Mouse (Mus musculus) lung, adult 18-20 months (tissue): ENCODE results near the gene Lce3e.

Source experiments
- DNase-seq, 2 experiments: peaks; one replicate each; pipeline ENCODE4 v3.0.0; 2022; ENCODE audit warnings: mixed read lengths in 2 of 2

Gene Lce3e

DNA sequence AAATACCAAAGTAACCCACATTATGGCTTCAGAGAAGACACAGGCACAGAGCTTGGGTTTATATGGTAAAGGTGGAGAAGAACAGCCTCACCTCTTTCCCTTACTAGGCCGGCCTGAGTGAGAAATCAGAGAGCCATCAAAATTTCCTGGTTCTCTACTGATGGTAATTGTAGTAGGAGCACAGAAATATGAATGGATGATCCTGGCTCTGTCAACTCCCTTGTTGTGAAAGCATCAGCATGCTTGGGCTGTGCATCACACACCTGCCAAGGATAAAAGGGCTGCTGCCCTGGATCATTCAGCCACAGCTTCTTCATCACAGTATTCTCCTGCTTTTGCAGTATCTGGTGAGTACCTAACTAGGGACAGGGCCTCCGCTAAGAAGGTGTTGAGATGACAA, at the start of gene Lce3e:
Lce3e (plus strand) TSS at position 301 of the 400 bp plus-strand sequence.
- no peak for DNase-seq

DNA sequence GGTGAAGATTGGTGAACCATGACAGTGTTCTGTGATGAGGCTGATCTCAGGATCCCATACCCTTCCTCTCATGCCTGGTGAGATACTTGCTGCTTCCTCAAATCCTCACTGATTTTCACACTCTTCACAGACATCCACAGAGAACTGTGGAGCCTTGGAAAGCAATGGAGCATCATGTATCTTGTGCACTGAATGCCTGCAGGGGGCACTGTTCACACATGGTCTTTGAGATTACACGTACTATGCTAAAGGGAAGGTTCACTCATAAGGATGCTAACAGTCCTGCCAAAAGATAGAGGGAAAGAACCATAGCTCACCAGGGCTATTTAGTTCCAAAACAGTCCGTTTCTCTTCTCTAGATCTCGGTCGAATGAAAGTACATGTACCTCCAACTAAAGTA, 46.5 kb upstream of the Lce3e start:
- DNase-seq: no peak

DNA sequence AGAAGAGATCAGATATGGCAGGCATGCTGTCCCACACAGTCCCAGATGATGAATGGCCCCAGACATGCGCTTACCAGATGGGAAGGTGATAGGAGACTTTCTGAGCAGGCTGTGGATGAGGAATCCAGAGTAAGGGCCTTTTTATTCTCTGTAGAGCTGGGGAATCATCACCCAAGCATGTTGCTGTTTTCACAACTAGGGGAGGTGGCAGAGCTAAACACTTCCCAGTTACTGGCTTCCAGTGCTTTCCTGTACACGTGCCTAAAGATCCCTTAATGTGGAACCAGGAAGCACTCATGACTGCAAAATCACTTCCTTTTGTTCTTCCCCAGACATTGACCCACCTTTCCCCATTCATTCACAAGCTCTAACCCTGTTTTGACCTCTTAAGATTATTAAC, 40.7 kb upstream of the Lce3e start, which contains the start of gene Lce3a:
Lce3a (minus strand) TSS at position 101 of the 400 bp plus-strand sequence.
- DNase-seq: no peak

DNA sequence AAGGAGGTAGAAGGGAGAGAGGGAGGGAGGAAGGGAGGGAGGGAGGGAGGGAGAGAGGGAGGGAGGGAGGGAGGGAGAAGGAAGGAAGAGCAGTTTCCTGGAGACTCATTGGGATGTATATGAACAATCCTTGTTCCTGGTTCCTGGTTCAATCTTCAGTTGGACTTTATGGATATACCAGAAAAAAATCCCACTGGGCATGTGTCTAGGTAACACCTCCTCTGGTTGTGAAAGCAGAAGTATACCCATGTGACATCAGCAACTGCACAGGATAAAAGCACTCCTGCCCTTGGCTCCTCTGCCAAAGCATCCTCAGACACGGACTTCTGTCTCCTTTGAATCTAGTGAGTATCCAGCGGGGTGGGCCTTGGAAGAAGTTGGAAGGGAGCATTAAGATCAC, 34.2 kb upstream of the Lce3e start, which contains the start of gene Lce3b:
Lce3b (plus strand) TSS at position 301 of the 400 bp plus-strand sequence.
- no peak for DNase-seq

DNA sequence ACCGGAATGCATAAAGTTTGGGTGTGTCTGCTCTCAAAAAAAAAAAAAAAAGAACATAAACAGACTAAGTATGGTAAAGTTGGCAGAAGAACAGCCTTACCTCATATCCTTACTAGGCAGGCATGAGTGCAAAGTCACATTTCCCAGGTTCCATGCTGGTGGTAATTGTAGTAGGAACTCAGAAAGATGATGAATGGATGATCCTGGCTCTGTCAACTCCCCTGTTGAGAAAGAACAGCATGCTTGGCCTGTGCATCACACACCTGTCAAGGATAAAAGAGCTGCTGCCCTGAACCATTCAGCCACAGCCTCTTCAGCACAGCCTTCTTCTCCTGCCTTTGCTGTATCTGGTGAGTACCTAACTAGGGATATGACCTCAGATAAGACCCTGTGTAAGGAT, 22.7 kb upstream of the Lce3e start, which contains the start of gene Lce3c:
Lce3c (plus strand) TSS at position 301 of the 400 bp plus-strand sequence.
- no peak for DNase-seq

DNA sequence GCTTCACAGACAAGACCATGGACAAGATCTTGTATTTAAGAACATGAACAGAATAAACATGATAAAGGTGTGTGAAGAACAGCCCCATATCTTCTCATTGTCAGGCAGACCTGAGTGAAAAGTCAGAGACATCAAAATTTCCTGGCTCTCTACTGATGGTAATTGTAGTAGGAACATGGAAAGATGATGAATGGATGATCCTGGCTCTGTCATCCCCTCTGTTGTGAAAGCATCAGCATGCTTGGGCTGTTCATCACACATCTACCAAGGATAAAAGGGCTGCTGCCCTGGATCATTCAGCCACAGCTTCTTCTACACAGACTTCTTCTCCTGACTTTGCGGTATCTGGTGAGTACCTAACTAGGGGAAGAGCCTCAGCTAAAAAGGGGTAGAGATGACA, 9.8 kb upstream of the Lce3e start, which contains the start of gene Lce3d:
Lce3d (plus strand) TSS at position 301 of the 400 bp plus-strand sequence.
- DNase-seq: no peak

DNA sequence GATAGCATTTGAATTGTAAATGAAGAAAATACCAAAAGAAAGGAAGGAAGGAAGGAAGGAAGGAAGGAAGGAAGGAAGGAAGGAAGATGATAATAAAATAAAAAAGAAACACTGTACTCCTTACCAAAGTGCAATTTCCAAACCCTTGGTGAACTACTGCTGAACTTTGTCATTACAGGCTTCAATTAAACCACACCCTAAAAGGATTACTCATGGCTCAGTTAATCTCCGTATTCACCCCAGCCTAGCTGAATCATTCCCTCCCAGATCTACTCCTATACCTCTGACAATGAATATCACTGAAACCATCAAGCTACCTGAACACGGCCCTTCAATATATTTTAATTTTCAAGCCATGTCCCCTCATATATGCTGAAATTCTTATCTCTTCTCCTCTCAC, 11.6 kb downstream of the Lce3e start:
- no peak for DNase-seq

DNA sequence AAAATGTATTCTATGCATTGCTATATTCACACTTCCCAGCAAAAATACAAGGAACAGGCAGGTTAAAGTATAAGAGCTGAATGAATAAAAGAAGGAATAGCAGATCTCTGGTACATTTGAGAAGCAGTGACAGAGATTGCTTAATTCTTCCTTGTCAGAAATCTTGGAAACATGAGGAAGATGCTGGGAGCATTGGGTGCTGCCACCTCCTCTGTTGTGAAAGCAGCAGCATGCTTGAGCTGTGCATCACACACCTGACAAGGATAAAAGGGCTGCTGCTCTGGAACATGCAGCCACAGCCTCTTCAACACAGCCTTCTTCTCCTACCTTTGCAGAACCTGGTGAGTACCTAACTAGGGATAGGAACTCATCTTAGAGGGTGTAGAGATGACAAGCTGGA, 25.1 kb downstream of the Lce3e start, which contains the start of gene Lce3f:
Lce3f (plus strand) TSS at position 301 of the 400 bp plus-strand sequence.
- DNase-seq: no peak

DNA sequence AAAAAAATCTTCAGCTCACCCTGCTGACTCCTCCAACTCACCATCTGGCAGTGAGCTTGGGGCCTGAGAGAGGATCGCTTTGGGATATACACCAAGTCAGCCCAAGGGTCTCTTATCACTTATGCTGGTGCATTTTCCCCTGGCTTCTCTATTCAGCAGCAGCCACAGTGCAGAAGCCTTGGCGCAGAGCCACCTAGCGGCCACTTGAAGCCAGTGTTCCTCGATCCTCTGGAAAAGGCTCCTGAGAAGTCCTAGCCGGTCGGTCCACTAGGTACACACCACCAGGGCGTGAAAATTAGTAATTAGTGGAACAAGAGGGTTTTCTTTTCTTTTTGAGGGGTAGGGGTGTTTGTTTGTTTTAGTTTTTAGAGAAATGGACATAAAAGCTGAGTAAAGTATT, 31.8 kb downstream of the Lce3e start:
- peak; percentile 39 to 53 for DNase-seq

DNA sequence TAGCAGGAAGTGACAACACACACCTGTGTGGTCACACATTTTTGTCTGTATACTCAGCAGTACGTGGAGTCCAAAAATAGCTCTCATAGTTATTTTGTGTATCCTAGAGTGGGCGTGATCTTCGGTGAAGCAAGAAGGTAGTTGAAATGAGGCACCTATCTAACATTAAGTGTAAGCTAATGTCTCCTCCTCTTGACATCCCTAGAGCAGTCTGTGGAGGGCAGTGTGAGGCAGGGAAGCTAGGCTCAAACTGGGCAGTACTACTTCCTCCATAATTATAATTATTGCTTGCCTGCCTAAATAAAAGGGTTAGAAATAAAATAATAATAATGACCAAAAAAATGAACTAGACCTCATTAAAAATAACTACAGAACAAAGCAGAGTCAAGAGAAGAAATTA, 33.8 kb downstream of the Lce3e start:
- DNase-seq: no peak

DNA sequence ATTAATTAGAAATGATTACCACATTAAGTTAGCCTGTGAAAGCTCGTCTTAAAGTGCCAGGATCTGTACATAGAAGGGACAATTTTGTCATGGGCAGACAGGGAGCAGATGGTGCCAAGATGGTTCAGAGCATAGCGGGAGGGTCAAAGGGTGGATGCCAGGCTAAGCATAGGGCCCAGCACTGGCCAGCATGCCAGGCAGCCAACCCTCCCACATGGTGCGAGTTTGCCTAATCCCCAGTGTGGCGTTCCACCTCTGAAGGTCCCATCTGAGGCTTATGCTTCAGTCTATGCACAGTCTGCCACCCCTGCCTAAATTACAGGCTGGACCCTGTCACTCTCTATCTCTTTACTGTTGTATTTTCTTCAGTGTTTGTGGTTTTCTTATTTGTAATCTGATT, 36.0 kb downstream of the Lce3e start:
- DNase-seq: no peak

DNA sequence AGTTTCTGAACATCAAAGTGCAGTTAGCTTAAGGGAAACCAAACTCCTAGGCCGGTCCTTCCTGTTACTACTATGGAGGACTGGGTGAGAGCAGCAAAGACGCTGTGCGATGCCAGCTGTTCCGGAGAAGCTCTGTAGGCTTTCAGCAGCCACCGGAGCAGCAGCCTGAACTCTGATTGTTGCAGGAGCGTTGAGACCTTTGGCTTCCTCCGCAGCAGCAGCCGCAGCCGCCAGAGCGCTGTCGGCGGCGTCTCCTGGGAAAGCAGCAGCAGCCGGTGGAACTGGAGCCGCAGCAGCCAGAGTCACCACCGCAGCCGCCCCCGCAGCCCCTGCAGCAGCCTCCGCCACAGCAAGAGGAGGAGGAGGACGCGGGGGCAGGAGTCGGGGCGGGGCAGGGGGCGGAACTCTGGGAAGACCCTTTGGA, 47.5 kb downstream of the Lce3e start:
- no peak for DNase-seq

DNA sequence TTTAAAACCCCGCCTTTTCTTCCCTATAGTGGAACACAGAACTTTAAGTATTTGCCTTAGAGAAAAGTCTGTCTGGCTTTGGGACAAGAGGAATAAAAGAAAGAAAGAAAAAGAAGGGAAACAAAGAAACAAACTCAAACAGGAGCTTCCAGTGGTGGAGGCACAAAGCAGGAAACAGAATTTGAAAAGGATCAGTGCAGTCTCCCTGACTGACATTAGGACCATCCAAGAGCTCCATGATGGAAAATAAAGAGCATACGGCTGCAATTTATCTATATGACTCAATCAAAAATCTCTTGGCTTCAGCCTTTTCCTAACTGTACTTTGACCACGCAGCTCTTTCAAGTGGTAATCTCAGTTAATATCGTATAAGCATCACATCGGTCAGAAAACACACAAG, 48.0 kb downstream of the Lce3e start:
- no peak for DNase-seq

DNA sequence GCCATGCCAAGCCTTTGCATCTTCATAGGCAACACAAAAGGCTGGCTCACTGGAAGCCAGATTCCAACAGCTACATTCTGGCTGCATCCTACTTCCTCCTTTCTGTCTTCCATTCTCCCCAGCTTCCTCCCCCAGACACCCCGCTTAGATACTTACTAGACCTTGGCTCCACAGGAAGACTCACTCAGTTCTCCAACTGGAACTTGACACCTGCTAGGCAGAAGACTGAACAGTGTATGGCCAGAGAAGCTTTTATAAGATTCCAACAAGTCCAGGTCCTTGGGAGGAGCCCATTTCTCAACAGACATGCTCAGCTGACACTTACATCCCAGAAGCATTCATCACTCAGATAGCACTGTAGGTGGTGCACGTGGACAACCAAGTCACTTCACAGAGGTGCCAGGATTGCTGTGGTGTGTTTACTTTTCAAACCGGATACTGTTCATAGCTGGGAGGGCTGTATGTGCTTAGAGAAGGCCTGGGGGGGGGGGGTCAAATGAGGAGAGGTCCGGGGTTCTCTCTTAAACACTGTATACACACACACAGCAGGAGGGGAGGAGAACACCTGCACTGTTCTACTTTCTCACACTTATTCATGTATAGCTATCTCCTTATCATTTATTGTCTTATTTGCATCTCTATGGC, 48.7 kb downstream of the Lce3e start, which contains the start of gene Crct1:
Crct1 (minus strand) TSS at position 228 of the 645 bp plus-strand sequence.
- no peak for DNase-seq
